Mouse (Mus musculus) leukemia stem cell, adult 10-12 weeks (primary cell): ENCODE results near the gene Btbd9. TPM values are rescaled to one million over a fixed set of nuclear protein-coding genes. Genes with fewer than 3 reads are reported as not detected.

Source experiments
- polyA plus RNA-seq: library from polyadenylated mRNA; stranded (reverse); fragments of >175 nt; gene quantifications from 2 replicates; pipeline ENCODE4 v1.2.3, GENCODE M21; 2012; ENCODE audit warnings: low replicate concordance

Gene Btbd9
- 40.1 and 108 TPM in 2 replicates for polyA plus RNA-seq

GRCm38 (mm10) chr17:30575941-30576773 lies at the start of gene Btbd9:
TSS of gene Btbd9 (minus strand) at chr17:30576488.

GRCm38 (mm10) chr17:30624132-30624531 lies 47.8 kb upstream of the Btbd9 start, which contains the start of gene Dnah8:
TSS of gene Dnah8 (plus strand) at chr17:30624354.

Other genes with a start within 250 kb of the Btbd9 start
- 5.6 and 7.2 TPM in 2 replicates for gene Dnah8, start 47.9 kb upstream of the Btbd9 start, polyA plus RNA-seq
- gene Glo1, start 50.4 kb upstream of the Btbd9 start, polyA plus RNA-seq: 6.2 and 32.1 TPM in 2 replicates